Mouse (Mus musculus) frontal cortex, adult (tissue): ENCODE results near the gene Mrln.
A peak's percentile ranks its signal among the peaks of the same experiment; 100 is the strongest.
"Not testable (repeated sequence)": the region's sequence is repeated elsewhere in the genome, so short reads cannot be mapped to it uniquely, and the experiment has no call there.

Experiments
- ATAC-seq: cut with Nextera tagmentation; 2 replicates; pipeline ENCODE4 v1.9.2; 2017; ENCODE audit warnings: mild to moderate bottlenecking, moderate library complexity, mixed read lengths; ENCODE audit not compliant: low TSS enrichment

Mrln gene

GRCm38 (mm10) chr10:70195279-70195678 is 9.2 kb upstream of the Mrln start:
- ATAC-seq, result no peak

GRCm38 (mm10) chr10:70195786-70196185 is 8.7 kb upstream of the Mrln start:
- peak; percentile 57 for ATAC-seq

GRCm38 (mm10) chr10:70196666-70197065 is 7.8 kb upstream of the Mrln start:
- no peak for ATAC-seq

- ATAC-seq, result no peak
Measured at GRCm38 (mm10) chr10:70197601-70198000, 6.9 kb upstream of the Mrln start.

- ATAC-seq, result no peak
Measured at GRCm38 (mm10) chr10:70198012-70198411, 6.5 kb upstream of the Mrln start.

GRCm38 (mm10) chr10:70198951-70199463 is 5.5 kb upstream of the Mrln start:
- no peak for ATAC-seq

GRCm38 (mm10) chr10:70199466-70200210 is 4.8 kb upstream of the Mrln start:
- ATAC-seq, result no peak

GRCm38 (mm10) chr10:70200889-70201500 is 3.5 kb upstream of the Mrln start:
- ATAC-seq, result no peak

GRCm38 (mm10) chr10:70211281-70211680 is 6.8 kb downstream of the Mrln start:
- no peak for ATAC-seq

GRCm38 (mm10) chr10:70220971-70221370 is 16.5 kb downstream of the Mrln start:
- no peak for ATAC-seq

GRCm38 (mm10) chr10:70222231-70222630 is 17.8 kb downstream of the Mrln start:
- ATAC-seq, result not testable (repeated sequence)

- ATAC-seq, result no peak
Measured at GRCm38 (mm10) chr10:70224571-70224970, 20.1 kb downstream of the Mrln start.

GRCm38 (mm10) chr10:70225760-70226159 is 21.3 kb downstream of the Mrln start:
- ATAC-seq, result no peak

GRCm38 (mm10) chr10:70226608-70227007 is 22.1 kb downstream of the Mrln start:
- ATAC-seq, result no peak

GRCm38 (mm10) chr10:70230352-70230751 is 25.9 kb downstream of the Mrln start:
- ATAC-seq, result no peak

GRCm38 (mm10) chr10:70237936-70238335 is 33.5 kb downstream of the Mrln start:
- ATAC-seq, result no peak

- ATAC-seq, result no peak
Measured at GRCm38 (mm10) chr10:70242751-70243444, 38.4 kb downstream of the Mrln start.

- ATAC-seq, result peak; percentile 70
Measured at GRCm38 (mm10) chr10:70244921-70245558, 40.6 kb downstream of the Mrln start, which contains the start of gene Slc16a9. Gene Slc16a9, plus strand, starts transcription at chr10:70245100.

GRCm38 (mm10) chr10:70245559-70245945 is 41.1 kb downstream of the Mrln start:
- no peak for ATAC-seq

- no peak for ATAC-seq
Measured at GRCm38 (mm10) chr10:70246076-70246475, 41.6 kb downstream of the Mrln start.

GRCm38 (mm10) chr10:70250354-70250753 is 45.9 kb downstream of the Mrln start:
- no peak for ATAC-seq

- no peak for ATAC-seq
Measured at GRCm38 (mm10) chr10:70250766-70251165, 46.3 kb downstream of the Mrln start.
